Mouse (Mus musculus) lung, adult 18-20 months (tissue): ENCODE results near the gene Il34.

ENCODE experiments used
- DNase-seq, 2 experiments: peaks; one replicate each; pipeline ENCODE4 v3.0.0; 2022; ENCODE audit warnings: mixed read lengths in 2 of 2

Il34 gene

GRCm38 (mm10) chr8:110726893-110727292 lies 78.8 kb downstream of the Il34 start:
- DNase-seq, result no peak

GRCm38 (mm10) chr8:110725084-110725838 lies 80.5 kb downstream of the Il34 start:
- no peak for DNase-seq

GRCm38 (mm10) chr8:110724493-110724892 lies 81.2 kb downstream of the Il34 start:
- no peak for DNase-seq

GRCm38 (mm10) chr8:110722414-110723011 lies 83.2 kb downstream of the Il34 start:
- DNase-seq, result no peak

- no peak for DNase-seq
Measured at GRCm38 (mm10) chr8:110721606-110722413, 83.9 kb downstream of the Il34 start.

- DNase-seq, result peak; percentile 81 to 83
Measured at GRCm38 (mm10) chr8:110720685-110721598, 84.8 kb downstream of the Il34 start, which contains the start of gene Mtss1l. Gene Mtss1l (plus strand): TSS chr8:110721476.

- DNase-seq, result no peak
Measured at GRCm38 (mm10) chr8:110719898-110720653, 85.6 kb downstream of the Il34 start.

- DNase-seq, result peak; percentile 53 to 73
Measured at GRCm38 (mm10) chr8:110718969-110719670, 86.6 kb downstream of the Il34 start.

- no peak for DNase-seq
Measured at GRCm38 (mm10) chr8:110718209-110718968, 87.3 kb downstream of the Il34 start.

GRCm38 (mm10) chr8:110717131-110717530 lies 88.6 kb downstream of the Il34 start:
- DNase-seq, result no peak

GRCm38 (mm10) chr8:110716075-110716474 lies 89.6 kb downstream of the Il34 start:
- DNase-seq, result peak; percentile 46 to 66

- no peak for DNase-seq
Measured at GRCm38 (mm10) chr8:110714827-110715519, 90.8 kb downstream of the Il34 start.

- DNase-seq, result no peak
Measured at GRCm38 (mm10) chr8:110713073-110713472, 92.7 kb downstream of the Il34 start.

GRCm38 (mm10) chr8:110711271-110711934 lies 94.3 kb downstream of the Il34 start:
- peak; percentile 48 to 73 for DNase-seq

- no peak for DNase-seq
Measured at GRCm38 (mm10) chr8:110710593-110710992, 95.1 kb downstream of the Il34 start.

GRCm38 (mm10) chr8:110708429-110708828 lies 97.3 kb downstream of the Il34 start:
- DNase-seq, result no peak

GRCm38 (mm10) chr8:110706288-110706870 lies 99.3 kb downstream of the Il34 start:
- no peak for DNase-seq
